Mouse (Mus musculus): ENCODE measurements around the gene Ahctf1. TPM values are rescaled to one million over a fixed set of nuclear protein-coding genes. Genes with fewer than 3 reads are reported as not detected.
A peak's percentile ranks its signal among the peaks of the same experiment; 100 is the strongest.

Gene Ahctf1
- 33.0 and 34.5 TPM in 2 replicates for polyA plus RNA-seq (2016; fragmentation: Nextera tagmentation; extraction: Ambion mirVana)

DNA sequence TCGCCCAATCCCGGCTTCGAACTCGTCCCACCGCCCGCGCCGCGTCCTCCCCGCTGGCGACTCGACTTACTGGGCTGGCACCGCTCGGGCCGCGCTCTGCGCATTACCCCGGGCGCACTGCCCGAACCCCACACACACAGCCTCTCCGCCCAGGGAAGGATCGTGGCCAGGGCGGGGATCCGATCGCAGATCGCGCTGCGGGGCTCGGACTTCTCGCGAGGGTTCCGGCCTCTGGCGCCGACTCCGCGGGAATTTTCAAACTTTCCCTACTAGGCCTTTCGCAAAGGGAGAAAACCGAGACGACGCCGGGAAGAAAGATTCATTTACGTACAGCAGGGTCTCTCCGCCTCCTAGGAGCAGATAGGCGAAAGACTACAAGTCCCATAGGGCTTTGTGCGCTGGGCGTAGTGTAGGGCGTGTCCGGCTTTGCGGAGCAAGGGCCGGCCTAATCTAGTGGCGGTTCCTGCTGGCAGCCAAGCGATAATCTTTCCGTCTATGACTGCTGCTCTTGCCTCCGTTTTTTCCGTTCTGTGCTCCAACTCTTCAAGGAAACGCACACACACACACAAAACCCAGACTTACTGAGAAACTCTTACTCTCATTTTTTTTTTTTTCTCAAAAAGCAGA, at the start of gene Ahctf1:
Ahctf1 (minus strand) TSS at position 168 of the 627 bp plus-strand sequence.
- under 1% methylated on average over 56 of the region's 56 CpGs for WGBS

DNA sequence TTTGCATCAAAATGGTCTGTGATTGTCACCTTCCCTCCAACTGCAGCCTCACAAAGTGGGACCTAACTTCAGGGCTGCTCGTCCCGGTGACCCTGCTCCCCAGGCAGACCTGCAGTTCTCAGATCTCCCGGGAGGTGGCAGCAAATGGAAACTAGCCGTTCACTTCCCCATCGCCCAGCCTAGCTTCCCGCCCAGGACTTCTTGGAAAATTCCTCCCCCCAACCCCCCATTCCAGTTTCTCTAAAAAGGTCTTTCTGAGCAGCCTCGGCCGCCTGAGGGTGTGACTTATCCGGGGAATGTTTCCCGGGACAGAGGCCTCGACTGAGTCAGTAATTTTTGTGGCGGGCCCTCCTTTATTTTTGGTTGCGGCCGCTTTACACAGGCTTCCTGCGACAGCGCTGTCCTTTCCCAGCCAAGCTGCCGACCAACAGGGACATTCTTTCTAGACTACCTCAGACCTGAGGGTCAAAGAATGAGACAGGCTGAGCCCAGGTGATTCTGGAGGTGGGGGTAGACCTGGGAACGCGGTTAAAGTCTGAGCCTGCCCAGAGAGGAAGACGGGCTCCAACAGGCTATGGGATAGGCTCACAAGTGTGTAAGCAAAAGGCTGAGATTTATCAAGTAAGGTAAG, 44.4 kb upstream of the Ahctf1 start:
- peak overlapping the region; percentile 83 for H3K27ac ChIP-seq
- no peaks in the 10 kb centered on the region for H3K9me3 ChIP-seq
- peak; percentile 88 for DNase-seq (ENCODE audit: extremely low spot score, low spot score)
- 3% methylated on average over 20 of the region's 20 CpGs for WGBS
- peaks cover 10% of the 10 kb centered on the region for H3K4me1 ChIP-seq
- peaks cover 5% of the 10 kb centered on the region; the same call in 1 of the 2 replicates for H3K27me3 ChIP-seq (ENCODE audit: poor library complexity, severe bottlenecking)
- H3K4me3 ChIP-seq = peak overlapping the region; percentile 52
- no peaks in the 10 kb centered on the region for H3K36me3 ChIP-seq (replicated peaks)

More for the DNA sequence above, at the start of gene Ahctf1:
- H3K36me3 ChIP-seq (replicated peaks) = peaks cover 14% of the 10 kb centered on the region
- peak within 1 kb of the TSS; percentile 95 for H3K4me3 ChIP-seq
- H3K27ac ChIP-seq = peak within 1 kb of the TSS; percentile 95
- H3K27me3 ChIP-seq (ENCODE audit: poor library complexity, severe bottlenecking) = no peaks in the 10 kb centered on the region
- DNase-seq (ENCODE audit: extremely low spot score, low spot score) = peak; percentile 96
- peaks cover 22% of the 10 kb centered on the region for H3K4me1 ChIP-seq
- no peaks in the 10 kb centered on the region for H3K9me3 ChIP-seq

GRCm38 (mm10) chr1:179847173-179847572, 43.7 kb upstream of the Ahctf1 start:
- Histone ChIP-seq H3K4me3 (no peak overlapping the region), H3K4me1 (peaks cover 10% of the 10 kb centered on the region), H3K9me3 (no peaks in the 10 kb centered on the region), H3K36me3 (replicated peaks) (no peaks in the 10 kb centered on the region), H3K27me3 (ENCODE audit: poor library complexity, severe bottlenecking) (peaks cover 5% of the 10 kb centered on the region; the same call in 1 of the 2 replicates), H3K27ac (0 out of 2 replicates have a peak overlapping the region, but pooled peaks have one; percentile 83)
- 59% methylated on average over 7 of the region's 7 CpGs for WGBS
- DNase-seq (ENCODE audit: extremely low spot score, low spot score) = no peak

DNA sequence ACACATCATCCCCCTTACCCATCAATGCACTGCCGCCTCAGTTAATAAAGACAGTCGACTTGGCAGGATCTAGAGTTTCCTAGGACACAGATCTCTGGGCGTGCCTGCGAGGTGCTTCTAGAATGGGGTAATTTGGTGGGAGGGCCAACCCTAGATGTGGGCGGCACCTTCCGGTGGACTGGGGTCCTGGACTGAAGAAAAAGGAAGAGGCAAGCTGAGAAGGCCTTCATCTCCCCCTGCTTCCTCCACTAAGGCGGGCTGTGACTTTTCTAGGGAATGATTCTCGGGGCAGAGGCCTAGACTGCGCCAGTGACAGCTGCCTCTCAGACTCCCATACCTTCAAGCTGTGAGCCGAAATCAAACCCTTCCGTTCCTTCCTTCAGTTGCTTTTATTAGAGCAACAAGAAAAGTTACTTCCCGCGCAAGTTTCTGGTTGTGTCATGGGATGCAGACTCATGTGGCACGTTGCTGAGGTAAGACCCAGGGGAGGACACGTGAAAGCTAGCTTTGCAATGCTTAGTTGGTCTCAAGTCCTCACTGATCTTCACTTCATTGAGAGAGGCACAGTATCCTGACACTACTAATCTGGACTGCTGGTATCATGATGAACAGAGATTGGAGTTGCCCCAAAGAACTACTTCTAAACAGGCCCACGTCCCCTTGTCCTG, 42.5 kb upstream of the Ahctf1 start:
- Histone ChIP-seq H3K27me3 (ENCODE audit: poor library complexity, severe bottlenecking) (peaks cover 5% of the 10 kb centered on the region; the same call in 1 of the 2 replicates), H3K4me1 (peaks cover 10% of the 10 kb centered on the region), H3K9me3 (no peaks in the 10 kb centered on the region), H3K4me3 (no peak overlapping the region), H3K36me3 (replicated peaks) (no peaks in the 10 kb centered on the region), H3K27ac (no peak overlapping the region)
- 89% methylated on average over 16 of the region's 16 CpGs for WGBS
- no peak for DNase-seq (ENCODE audit: extremely low spot score, low spot score)

DNA sequence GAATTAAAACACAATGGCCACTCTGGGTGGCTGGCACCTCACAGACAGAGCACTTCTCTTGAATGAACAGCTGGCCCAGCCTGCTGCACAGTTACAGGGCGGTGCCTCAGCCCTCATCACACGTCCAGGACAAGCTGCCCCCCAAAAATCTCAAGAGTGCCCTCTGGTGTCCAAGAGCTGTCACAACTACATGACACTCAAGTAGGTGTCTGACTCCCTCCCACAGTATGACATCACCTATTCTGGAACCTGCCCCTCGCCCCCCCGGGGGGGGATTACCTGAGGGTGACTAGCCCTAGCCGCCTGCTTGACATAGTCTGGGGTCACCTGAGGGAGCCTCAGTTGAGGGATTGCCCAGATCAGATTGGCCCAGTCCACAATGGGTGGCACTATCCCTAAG, 41.4 kb upstream of the Ahctf1 start:
- Histone ChIP-seq H3K36me3 (replicated peaks) (no peaks in the 10 kb centered on the region), H3K9me3 (no peaks in the 10 kb centered on the region), H3K4me3 (no peak overlapping the region), H3K27me3 (ENCODE audit: poor library complexity, severe bottlenecking) (peaks cover 5% of the 10 kb centered on the region; the same call in 1 of the 2 replicates), H3K27ac (no peak overlapping the region), H3K4me1 (peaks cover 10% of the 10 kb centered on the region)
- 18% methylated on average over 5 of the region's 5 CpGs for WGBS
- DNase-seq (ENCODE audit: extremely low spot score, low spot score) = peak; percentile 50

DNA sequence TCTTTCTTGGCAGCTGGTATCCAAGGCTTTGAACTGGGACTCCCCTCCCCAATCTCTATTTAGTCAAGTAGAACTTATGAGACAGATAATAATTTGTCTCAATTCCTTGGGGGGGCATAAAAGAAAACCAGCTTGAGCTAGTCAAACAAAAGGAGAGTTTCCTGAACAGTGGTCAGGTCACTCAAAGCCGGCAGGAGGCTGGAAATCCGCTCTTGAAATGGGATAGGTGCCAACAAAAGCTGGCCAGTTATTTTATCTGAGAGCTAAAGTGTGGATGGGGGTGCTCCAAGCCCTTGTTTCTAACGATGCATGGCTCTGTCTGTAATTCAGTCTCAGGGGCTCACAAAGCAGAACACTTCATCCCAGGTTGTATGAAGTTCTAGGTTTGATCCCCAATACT, 40.5 kb upstream of the Ahctf1 start:
- H3K4me1 ChIP-seq = peaks cover 10% of the 10 kb centered on the region
- H3K27ac ChIP-seq = no peak overlapping the region
- H3K9me3 ChIP-seq = no peaks in the 10 kb centered on the region
- H3K27me3 ChIP-seq (ENCODE audit: poor library complexity, severe bottlenecking) = peaks cover 4% of the 10 kb centered on the region; the same call in 1 of the 2 replicates
- no peak for DNase-seq (ENCODE audit: extremely low spot score, low spot score)
- H3K36me3 ChIP-seq (replicated peaks) = no peaks in the 10 kb centered on the region
- WGBS = 47% methylated on average over 3 of the region's 3 CpGs
- no peak overlapping the region for H3K4me3 ChIP-seq

- Histone ChIP-seq H3K27ac (no peak overlapping the region), H3K4me1 (peaks cover 4% of the 10 kb centered on the region), H3K27me3 (ENCODE audit: poor library complexity, severe bottlenecking) (no peaks in the 10 kb centered on the region; the same call in 1 of the 2 replicates), H3K36me3 (replicated peaks) (no peaks in the 10 kb centered on the region), H3K4me3 (no peak overlapping the region), H3K9me3 (no peaks in the 10 kb centered on the region)
- no peak for DNase-seq (ENCODE audit: extremely low spot score, low spot score)
- WGBS = 90% methylated on average over 7 of the region's 7 CpGs
These were observed 39.1 kb upstream of the Ahctf1 start for GRCm38 (mm10) chr1:179842568-179842967.

- H3K27me3 ChIP-seq (ENCODE audit: poor library complexity, severe bottlenecking) = no peaks in the 10 kb centered on the region
- WGBS = 95% methylated on average over 7 of the region's 7 CpGs
- H3K36me3 ChIP-seq (replicated peaks) = no peaks in the 10 kb centered on the region
- H3K27ac ChIP-seq = no peak overlapping the region
- H3K9me3 ChIP-seq = 0 out of 2 replicates have a peak, but pooled peaks cover 4% of the 10 kb centered on the region
- H3K4me1 ChIP-seq = no peaks in the 10 kb centered on the region
- no peak overlapping the region for H3K4me3 ChIP-seq
- DNase-seq (ENCODE audit: extremely low spot score, low spot score) = no peak
These were observed 33.2 kb upstream of the Ahctf1 start for GRCm38 (mm10) chr1:179836426-179837404.

DNA sequence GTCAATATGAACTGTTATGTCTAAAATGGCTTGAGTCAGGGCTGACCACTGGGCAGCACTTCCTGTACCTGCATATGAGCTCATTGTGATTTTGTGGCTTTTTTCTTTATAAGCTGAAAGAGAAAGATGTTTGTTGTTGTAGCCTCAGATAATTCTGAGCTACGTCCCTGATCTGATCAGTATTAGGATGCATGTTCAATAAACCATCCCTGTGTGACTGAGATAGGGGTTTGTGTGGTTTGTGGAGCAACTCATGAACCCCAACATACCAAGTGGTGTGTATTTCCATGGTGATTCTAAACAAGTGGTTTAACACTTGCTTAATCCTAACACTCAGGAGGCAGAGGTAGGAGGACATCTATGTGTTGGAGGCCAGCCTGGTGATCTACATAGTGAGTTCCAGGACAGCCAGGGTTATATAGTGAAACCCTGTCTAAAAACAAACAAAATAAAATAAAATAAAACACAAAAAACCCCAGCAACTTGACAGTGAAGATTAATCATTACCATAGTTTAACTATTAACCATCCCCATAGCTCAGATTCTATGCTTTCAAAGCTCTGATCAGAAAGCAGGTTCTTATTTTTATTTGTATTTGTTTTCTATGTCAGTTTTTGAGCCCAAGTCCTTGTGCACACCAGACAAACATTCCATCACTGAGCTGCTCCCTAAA, 32.4 kb upstream of the Ahctf1 start:
- H3K4me1 ChIP-seq = no peaks in the 10 kb centered on the region; the same call in 1 of the 2 replicates
- H3K27ac ChIP-seq = no peak overlapping the region
- no peaks in the 10 kb centered on the region for H3K36me3 ChIP-seq (replicated peaks)
- H3K27me3 ChIP-seq (ENCODE audit: poor library complexity, severe bottlenecking) = no peaks in the 10 kb centered on the region
- 93% methylated on average over 1 of the region's 1 CpGs for WGBS
- 0 out of 2 replicates have a peak, but pooled peaks cover 4% of the 10 kb centered on the region for H3K9me3 ChIP-seq
- H3K4me3 ChIP-seq = no peak overlapping the region
- DNase-seq (ENCODE audit: extremely low spot score, low spot score) = no peak

DNA sequence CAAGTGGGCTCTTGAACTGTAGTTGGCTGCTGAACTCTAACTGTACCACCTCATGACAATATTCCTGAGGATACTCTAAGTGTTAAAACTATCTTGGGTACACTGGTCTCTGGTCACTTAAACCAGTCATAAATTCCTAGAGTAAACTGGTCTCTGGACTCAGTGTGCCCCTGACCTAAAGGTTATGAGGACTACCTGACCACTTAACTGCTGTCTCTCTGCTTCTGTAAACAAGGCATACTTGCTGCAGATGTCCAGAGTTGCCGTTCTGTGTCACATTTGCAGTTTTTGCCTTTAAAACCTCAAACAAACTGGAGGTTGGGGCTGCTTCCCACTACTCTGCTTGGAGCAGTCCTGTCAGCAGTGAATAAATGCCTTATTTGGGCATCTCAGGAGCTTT, 30.1 kb upstream of the Ahctf1 start:
- DNase-seq (ENCODE audit: extremely low spot score, low spot score) = no peak
- 87% methylated on average over 1 of the region's 1 CpGs for WGBS
- Histone ChIP-seq H3K36me3 (replicated peaks) (no peaks in the 10 kb centered on the region), H3K4me1 (no peaks in the 10 kb centered on the region; the same call in 1 of the 2 replicates), H3K9me3 (0 out of 2 replicates have a peak, but pooled peaks cover 4% of the 10 kb centered on the region), H3K4me3 (no peak overlapping the region), H3K27ac (no peak overlapping the region), H3K27me3 (ENCODE audit: poor library complexity, severe bottlenecking) (no peaks in the 10 kb centered on the region)

DNA sequence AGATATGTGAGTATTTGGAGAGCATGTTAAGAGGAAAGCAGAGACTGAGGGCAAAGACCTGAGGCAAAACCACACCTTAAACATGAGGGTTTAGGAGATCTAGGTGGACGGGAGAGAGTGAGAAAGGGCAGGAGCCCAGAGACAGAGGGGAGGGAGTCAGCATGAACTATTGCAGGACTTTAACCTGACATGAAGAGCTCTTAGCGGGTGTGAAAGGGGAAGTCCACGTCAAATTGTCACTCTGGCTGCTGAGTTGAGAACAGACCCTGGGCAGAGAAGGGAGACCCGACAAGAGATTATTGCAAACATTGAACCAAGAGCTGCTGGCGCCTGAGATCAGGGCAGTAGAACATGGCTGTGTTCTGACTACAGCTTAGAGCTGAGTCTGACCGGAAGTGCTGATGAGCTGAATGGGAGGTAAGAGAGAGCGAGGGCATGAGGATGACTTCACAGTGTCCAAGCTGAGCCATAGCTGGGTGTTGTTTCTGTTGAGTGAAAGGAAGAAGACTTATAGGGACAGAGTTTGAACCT, 29.3 kb upstream of the Ahctf1 start:
- Histone ChIP-seq H3K27ac (no peak overlapping the region), H3K4me3 (no peak overlapping the region), H3K4me1 (no peaks in the 10 kb centered on the region; the same call in 1 of the 2 replicates), H3K27me3 (ENCODE audit: poor library complexity, severe bottlenecking) (no peaks in the 10 kb centered on the region), H3K9me3 (0 out of 2 replicates have a peak, but pooled peaks cover 4% of the 10 kb centered on the region), H3K36me3 (replicated peaks) (no peaks in the 10 kb centered on the region)
- 83% methylated on average over 7 of the region's 7 CpGs for WGBS
- DNase-seq (ENCODE audit: extremely low spot score, low spot score) = no peak

Data from forebrain, embryonic 10.5 days (tissue).